8 mouse cellular contexts compared by ENCODE assay signal in the genomic region with DNA sequence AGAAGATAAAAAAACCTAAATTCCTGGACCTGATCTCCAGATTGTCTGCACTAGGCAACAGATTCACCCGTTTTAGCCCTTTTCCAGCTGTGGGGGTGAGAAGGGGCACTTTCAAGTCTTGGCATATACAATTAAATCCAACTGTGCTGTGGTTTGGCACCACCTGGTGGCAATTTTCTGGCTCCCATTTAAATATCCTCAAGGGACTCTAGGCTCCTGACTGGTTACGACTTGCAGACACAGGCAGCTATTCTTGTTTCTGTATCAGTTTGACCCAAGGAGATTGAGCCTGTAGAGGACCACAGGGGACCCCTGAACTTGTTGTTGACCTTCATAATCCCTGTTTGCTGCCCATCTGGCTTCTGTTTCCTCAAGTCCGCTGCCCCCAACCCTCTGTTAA.
DNase-seq lines count a peak whose midpoint lies in the region; ATAC-seq and TF ChIP-seq lines count a peak whose summit lies in the region.

No protein-coding gene starts in this region.

- no peaks in the 10 kb centered on the region for H3K36me3 ChIP-seq in forebrain, embryonic 14.5 days (ENCODE audit: control insufficient read depth, insufficient read depth, low read length)
- no peaks in the 10 kb centered on the region for H3K36me3 ChIP-seq in forebrain, embryonic 15.5 days
- H3K36me3 ChIP-seq in embryonic facial prominence, embryonic 13.5 days, result no peaks in the 10 kb centered on the region

- H3K9ac ChIP-seq in forebrain, embryonic 14.5 days (ENCODE audit: low read length), result no peak overlapping the region
- H3K9ac ChIP-seq in forebrain, embryonic 15.5 days (replicated peaks), result no peak overlapping the region
- H3K9ac ChIP-seq in embryonic facial prominence, embryonic 13.5 days, result no peak overlapping the region

- no peak overlapping the region for H3K27ac ChIP-seq in forebrain, embryonic 14.5 days (ENCODE audit: low read depth, low read length)
- H3K27ac ChIP-seq in forebrain, embryonic 15.5 days (replicated peaks), result no peak overlapping the region
- no peak overlapping the region for H3K27ac ChIP-seq in embryonic facial prominence, embryonic 13.5 days
- H3K27ac ChIP-seq in left cerebral cortex, adult 2 months, result no peak overlapping the region

- TF ChIP-seq CTCF in left cerebral cortex, adult 2 months (IDR thresholded peaks at IDR 0.05), result peak; percentile 71

- no peak overlapping the region for H3K4me3 ChIP-seq in forebrain, embryonic 14.5 days (ENCODE audit: low read depth, low read length)
- H3K4me3 ChIP-seq in forebrain, embryonic 15.5 days, result no peak overlapping the region
- no peak overlapping the region for H3K4me3 ChIP-seq in embryonic facial prominence, embryonic 13.5 days
- H3K4me3 ChIP-seq in left cerebral cortex, adult 2 months, result no peak overlapping the region

- 29% methylated on average over 3 of the region's 3 CpGs for WGBS in forebrain, embryonic 14.5 days
- 26% methylated on average over 3 of the region's 3 CpGs for WGBS in forebrain, embryonic 15.5 days
- WGBS in embryonic facial prominence, embryonic 13.5 days, result 5% methylated on average over 3 of the region's 3 CpGs

- no peaks in the 10 kb centered on the region for H3K9me3 ChIP-seq in forebrain, embryonic 14.5 days (replicated peaks; ENCODE audit: control insufficient read depth, low read length)
- 0 out of 2 replicates have a peak, but pooled peaks cover under 1% of the 10 kb centered on the region for H3K9me3 ChIP-seq in forebrain, embryonic 15.5 days
- no peaks in the 10 kb centered on the region for H3K9me3 ChIP-seq in embryonic facial prominence, embryonic 13.5 days

- intact Hi-C loops in left cerebral cortex, adult 2 months (cut with DNase I), result loop anchor here (2.0 kb wide), 1 partner anchor 18 kb away; no protein-coding TSS in a partner anchor

- DNase-seq in forebrain, embryonic 14.5 days (ENCODE audit: low spot score), result peak; percentile 41
- peak; percentile 4 for DNase-seq in ovary, postnatal 36 days (ENCODE audit: low spot score)
- DNase-seq in ovary, postnatal 14 days (ENCODE audit: low spot score), result no peak
- DNase-seq in left cerebral cortex, adult 2 months (ENCODE audit: extremely low spot score in 1 of 2, low spot score in 2 of 2), result peak; percentile 39 to 63
- no peak for DNase-seq in thymus, postnatal 0 days (ENCODE audit: low spot score)
- no peak for DNase-seq in ovary, postnatal 10 days (ENCODE audit: low spot score)

- H3K27me3 ChIP-seq in forebrain, embryonic 14.5 days (replicated peaks; ENCODE audit: control insufficient read depth, insufficient read depth, low read length), result no peaks in the 10 kb centered on the region
- H3K27me3 ChIP-seq in forebrain, embryonic 15.5 days, result no peaks in the 10 kb centered on the region
- no peaks in the 10 kb centered on the region for H3K27me3 ChIP-seq in embryonic facial prominence, embryonic 13.5 days

- no peak overlapping the region for H3K4me2 ChIP-seq in forebrain, embryonic 14.5 days (ENCODE audit: low read length)
- no peak overlapping the region for H3K4me2 ChIP-seq in forebrain, embryonic 15.5 days (replicated peaks)
- H3K4me2 ChIP-seq in embryonic facial prominence, embryonic 13.5 days, result peak overlapping the region; percentile 16; the same call in 1 of the 2 replicates

- no peaks in the 10 kb centered on the region for H3K4me1 ChIP-seq in forebrain, embryonic 14.5 days (ENCODE audit: control insufficient read depth, insufficient read depth, low read length)
- no peaks in the 10 kb centered on the region for H3K4me1 ChIP-seq in forebrain, embryonic 15.5 days
- H3K4me1 ChIP-seq in embryonic facial prominence, embryonic 13.5 days, result peaks cover 11% of the 10 kb centered on the region

- no peak for ATAC-seq in forebrain, embryonic 14.5 days
- no peak for ATAC-seq in forebrain, embryonic 15.5 days (replicated peaks)
- ATAC-seq in embryonic facial prominence, embryonic 13.5 days (ENCODE audit: insufficient number of reproducible peaks, insufficient read depth, low FRiP score, low TSS enrichment, low read depth), result no peak

Comparison
In these comparisons a context has a peak if more than half of its experiments do, and no peak if none do; other contexts are left out.
1. DNase-seq: peak in forebrain, embryonic 14.5 days (single experiment), ovary, postnatal 36 days (single experiment) and left cerebral cortex, adult 2 months (2 of 2); none in ovary, postnatal 14 days (single experiment), thymus, postnatal 0 days (single experiment) and ovary, postnatal 10 days (single experiment).